Mouse (Mus musculus) gastrocnemius, postnatal 25 days (tissue): ENCODE measurements around the gene D5Ertd579e. TPM values are rescaled to one million over a fixed set of nuclear protein-coding genes. Genes with fewer than 3 reads are reported as not detected.

ENCODE experiments used
- total RNA-seq, 2 experiments: library from RNA; stranded (reverse); gene quantifications; 1 replicate in 1 of 2; 2 replicates in 1 of 2; pipeline ENCODE4 v1.2.3; 2021

The D5Ertd579e gene
- total RNA-seq, 2 experiments from 2014 or later, result 67.6 to 73.7 TPM

Other genes starting within 250 kb of the D5Ertd579e start
- 10 to 100 TPM; 31.7 to 33.2 TPM for gene Grpel1, start 231.0 kb downstream of the D5Ertd579e start, total RNA-seq
- gene Tada2b, start 211.7 kb downstream of the D5Ertd579e start, total RNA-seq, result 10 to 100 TPM; 10.5 to 11.6 TPM
- gene Ccdc96, start 211.4 kb downstream of the D5Ertd579e start, total RNA-seq, result under 1 TPM; 0.08 to 0.11 TPM
- 10 to 100 TPM; 12.6 to 13.5 TPM for gene Tbc1d14, start 102.7 kb downstream of the D5Ertd579e start, total RNA-seq
- 1 to 10 TPM; 6.9 to 8.1 TPM for gene Bloc1s4, start 52.6 kb upstream of the D5Ertd579e start, total RNA-seq
- gene Mrfap1, start 100.7 kb upstream of the D5Ertd579e start, total RNA-seq, result 100 to 1,000 TPM; 220 to 232 TPM
- gene Man2b2, start 134.6 kb upstream of the D5Ertd579e start, total RNA-seq, result 1 to 10 TPM; 3.5 to 5.2 TPM
- gene Ppp2r2c, start 172.5 kb upstream of the D5Ertd579e start, total RNA-seq, result under 1 TPM; 0.41 to 0.70 TPM